Mouse (Mus musculus): ENCODE data around the gene Mep1a. TPM values are rescaled to one million over a fixed set of nuclear protein-coding genes. Genes with fewer than 3 reads are reported as not detected.
A peak's percentile ranks its signal among the peaks of the same experiment; 100 is the strongest.

The Mep1a gene
- polyA plus RNA-seq, 1 experiment from 2014 or later = not detected

- Histone ChIP-seq H3K27ac (replicated peaks; ENCODE audit: low read depth, low read length) (no peak overlapping the region), H3K9me3 (ENCODE audit: control insufficient read depth, low read length) (no peaks in the 10 kb centered on the region), H3K27me3 (ENCODE audit: control insufficient read depth, insufficient read depth, low read length) (no peaks in the 10 kb centered on the region), H3K9ac (ENCODE audit: low read length) (no peak overlapping the region), H3K4me3 (ENCODE audit: low read depth, low read length) (no peak overlapping the region), H3K4me2 (ENCODE audit: low read depth, severe bottlenecking) (no peak overlapping the region), H3K36me3 (ENCODE audit: control insufficient read depth, insufficient read depth, low read length) (no peaks in the 10 kb centered on the region), H3K4me1 (ENCODE audit: control insufficient read depth, insufficient read depth, low read length) (no peaks in the 10 kb centered on the region)
- WGBS = 93% methylated on average over 2 of the region's 2 CpGs
- no peak for ATAC-seq (ENCODE audit: insufficient number of reproducible peaks, low FRiP score, low TSS enrichment, low read depth)
- DNase-seq (ENCODE audit: low spot score) = no peak
These were observed 27.9 kb upstream of the Mep1a start for GRCm38 (mm10) chr17:43530507-43530906.

GRCm38 (mm10) chr17:43520166-43520565 is 17.6 kb upstream of the Mep1a start:
- no peak overlapping the region for H3K4me3 ChIP-seq (ENCODE audit: low read depth, low read length)
- no peak for DNase-seq (ENCODE audit: low spot score)
- no peak overlapping the region for H3K27ac ChIP-seq (replicated peaks; ENCODE audit: low read depth, low read length)
- WGBS = 84% methylated on average over 3 of the region's 3 CpGs
- ATAC-seq (ENCODE audit: insufficient number of reproducible peaks, low FRiP score, low TSS enrichment, low read depth) = no peak
- H3K9ac ChIP-seq (ENCODE audit: low read length) = no peak overlapping the region
- no peaks in the 10 kb centered on the region for H3K27me3 ChIP-seq (ENCODE audit: control insufficient read depth, insufficient read depth, low read length)
- H3K4me1 ChIP-seq (ENCODE audit: control insufficient read depth, insufficient read depth, low read length) = no peaks in the 10 kb centered on the region
- no peak overlapping the region for H3K4me2 ChIP-seq (ENCODE audit: low read depth, severe bottlenecking)
- no peaks in the 10 kb centered on the region for H3K36me3 ChIP-seq (ENCODE audit: control insufficient read depth, insufficient read depth, low read length)
- no peaks in the 10 kb centered on the region for H3K9me3 ChIP-seq (ENCODE audit: control insufficient read depth, low read length)

GRCm38 (mm10) chr17:43518644-43519409 is 16.2 kb upstream of the Mep1a start:
- Histone ChIP-seq H3K36me3 (ENCODE audit: control insufficient read depth, insufficient read depth, low read length) (no peaks in the 10 kb centered on the region), H3K4me1 (ENCODE audit: control insufficient read depth, insufficient read depth, low read length) (no peaks in the 10 kb centered on the region), H3K9me3 (ENCODE audit: control insufficient read depth, low read length) (no peaks in the 10 kb centered on the region), H3K27ac (replicated peaks; ENCODE audit: low read depth, low read length) (no peak overlapping the region), H3K4me3 (ENCODE audit: low read depth, low read length) (no peak overlapping the region), H3K9ac (ENCODE audit: low read length) (no peak overlapping the region), H3K4me2 (ENCODE audit: low read depth, severe bottlenecking) (no peak overlapping the region), H3K27me3 (ENCODE audit: control insufficient read depth, insufficient read depth, low read length) (no peaks in the 10 kb centered on the region)
- DNase-seq (ENCODE audit: low spot score) = peak; percentile 83
- WGBS = 33% methylated on average over 18 of the region's 18 CpGs
- ATAC-seq (ENCODE audit: insufficient number of reproducible peaks, low FRiP score, low TSS enrichment, low read depth) = 0 out of 2 replicates have a peak, but pooled peaks have one; percentile 39

- H3K4me2 ChIP-seq (ENCODE audit: low read depth, severe bottlenecking) = no peak overlapping the region
- no peak for DNase-seq (ENCODE audit: low spot score)
- no peaks in the 10 kb centered on the region for H3K4me1 ChIP-seq (ENCODE audit: control insufficient read depth, insufficient read depth, low read length)
- 37% methylated on average over 4 of the region's 4 CpGs for WGBS
- no peak overlapping the region for H3K4me3 ChIP-seq (ENCODE audit: low read depth, low read length)
- no peak overlapping the region for H3K27ac ChIP-seq (replicated peaks; ENCODE audit: low read depth, low read length)
- H3K9ac ChIP-seq (ENCODE audit: low read length) = no peak overlapping the region
- no peak for ATAC-seq (ENCODE audit: insufficient number of reproducible peaks, low FRiP score, low TSS enrichment, low read depth)
- no peaks in the 10 kb centered on the region for H3K36me3 ChIP-seq (ENCODE audit: control insufficient read depth, insufficient read depth, low read length)
- H3K9me3 ChIP-seq (ENCODE audit: control insufficient read depth, low read length) = no peaks in the 10 kb centered on the region
- H3K27me3 ChIP-seq (ENCODE audit: control insufficient read depth, insufficient read depth, low read length) = no peaks in the 10 kb centered on the region
These were observed 8.2 kb upstream of the Mep1a start for GRCm38 (mm10) chr17:43510782-43511181.

GRCm38 (mm10) chr17:43504594-43504934 is 2.0 kb upstream of the Mep1a start:
- H3K9ac ChIP-seq (ENCODE audit: low read length) = no peak overlapping the region
- no peaks in the 10 kb centered on the region for H3K9me3 ChIP-seq (ENCODE audit: control insufficient read depth, low read length)
- no peaks in the 10 kb centered on the region for H3K36me3 ChIP-seq (ENCODE audit: control insufficient read depth, insufficient read depth, low read length)
- ATAC-seq (ENCODE audit: insufficient number of reproducible peaks, low FRiP score, low TSS enrichment, low read depth) (no peak), DNase-seq (ENCODE audit: low spot score) (no peak)
- no peaks in the 10 kb centered on the region for H3K4me1 ChIP-seq (ENCODE audit: control insufficient read depth, insufficient read depth, low read length)
- no peak overlapping the region for H3K4me3 ChIP-seq (ENCODE audit: low read depth, low read length)
- 67% methylated on average over 6 of the region's 6 CpGs for WGBS
- H3K4me2 ChIP-seq (ENCODE audit: low read depth, severe bottlenecking) = no peak overlapping the region
- no peaks in the 10 kb centered on the region for H3K27me3 ChIP-seq (ENCODE audit: control insufficient read depth, insufficient read depth, low read length)
- no peak overlapping the region for H3K27ac ChIP-seq (replicated peaks; ENCODE audit: low read depth, low read length)

GRCm38 (mm10) chr17:43503861-43504593 is 1.4 kb upstream of the Mep1a start:
- Histone ChIP-seq H3K4me2 (ENCODE audit: low read depth, severe bottlenecking) (no peak overlapping the region), H3K27ac (replicated peaks; ENCODE audit: low read depth, low read length) (no peak overlapping the region), H3K9ac (ENCODE audit: low read length) (no peak overlapping the region), H3K27me3 (ENCODE audit: control insufficient read depth, insufficient read depth, low read length) (no peaks in the 10 kb centered on the region), H3K4me1 (ENCODE audit: control insufficient read depth, insufficient read depth, low read length) (no peaks in the 10 kb centered on the region), H3K9me3 (ENCODE audit: control insufficient read depth, low read length) (no peaks in the 10 kb centered on the region), H3K36me3 (ENCODE audit: control insufficient read depth, insufficient read depth, low read length) (no peaks in the 10 kb centered on the region), H3K4me3 (ENCODE audit: low read depth, low read length) (no peak overlapping the region)
- no peak for ATAC-seq (ENCODE audit: insufficient number of reproducible peaks, low FRiP score, low TSS enrichment, low read depth)
- no peak for DNase-seq (ENCODE audit: low spot score)
- 55% methylated on average over 4 of the region's 4 CpGs for WGBS

GRCm38 (mm10) chr17:43501631-43502030 is 981 bp downstream of the Mep1a start:
- Histone ChIP-seq H3K9me3 (ENCODE audit: control insufficient read depth, low read length) (no peaks in the 10 kb centered on the region), H3K27ac (replicated peaks; ENCODE audit: low read depth, low read length) (no peak overlapping the region), H3K4me2 (ENCODE audit: low read depth, severe bottlenecking) (no peak overlapping the region), H3K4me3 (ENCODE audit: low read depth, low read length) (no peak overlapping the region), H3K9ac (ENCODE audit: low read length) (no peak overlapping the region), H3K4me1 (ENCODE audit: control insufficient read depth, insufficient read depth, low read length) (no peaks in the 10 kb centered on the region), H3K27me3 (ENCODE audit: control insufficient read depth, insufficient read depth, low read length) (no peaks in the 10 kb centered on the region), H3K36me3 (ENCODE audit: control insufficient read depth, insufficient read depth, low read length) (no peaks in the 10 kb centered on the region)
- WGBS = 93% methylated on average over 5 of the region's 5 CpGs
- ATAC-seq (ENCODE audit: insufficient number of reproducible peaks, low FRiP score, low TSS enrichment, low read depth) (no peak), DNase-seq (ENCODE audit: low spot score) (no peak)

GRCm38 (mm10) chr17:43501223-43501622 is 1.4 kb downstream of the Mep1a start:
- DNase-seq (ENCODE audit: low spot score) (no peak), ATAC-seq (ENCODE audit: insufficient number of reproducible peaks, low FRiP score, low TSS enrichment, low read depth) (no peak)
- H3K4me3 ChIP-seq (ENCODE audit: low read depth, low read length) = no peak overlapping the region
- no peaks in the 10 kb centered on the region for H3K4me1 ChIP-seq (ENCODE audit: control insufficient read depth, insufficient read depth, low read length)
- H3K4me2 ChIP-seq (ENCODE audit: low read depth, severe bottlenecking) = no peak overlapping the region
- no peaks in the 10 kb centered on the region for H3K36me3 ChIP-seq (ENCODE audit: control insufficient read depth, insufficient read depth, low read length)
- H3K9me3 ChIP-seq (ENCODE audit: control insufficient read depth, low read length) = no peaks in the 10 kb centered on the region
- H3K9ac ChIP-seq (ENCODE audit: low read length) = no peak overlapping the region
- no peak overlapping the region for H3K27ac ChIP-seq (replicated peaks; ENCODE audit: low read depth, low read length)
- no peaks in the 10 kb centered on the region for H3K27me3 ChIP-seq (ENCODE audit: control insufficient read depth, insufficient read depth, low read length)
- WGBS = 76% methylated on average over 3 of the region's 3 CpGs
